Comparison of ENCODE assay signal across 8 mouse cellular contexts in genomic region chr13:104094531-104095385, GRCm38 (mm10). TPM values are rescaled to one million over a fixed set of nuclear protein-coding genes. Genes with fewer than 3 reads are reported as not detected.
DNase-seq lines count a peak whose midpoint lies in the region; ATAC-seq and TF ChIP-seq lines count a peak whose summit lies in the region.

No protein-coding gene starts in this region.

- no peaks in the 10 kb centered on the region for H3K27me3 ChIP-seq in G1E (ENCODE audit: insufficient read depth, low read length)
- H3K27me3 ChIP-seq in heart, embryonic 10.5 days (ENCODE audit: insufficient read depth, poor library complexity, severe bottlenecking), result no peaks in the 10 kb centered on the region
- no peaks in the 10 kb centered on the region for H3K27me3 ChIP-seq in midbrain, embryonic 10.5 days (ENCODE audit: low read depth, poor library complexity, severe bottlenecking)

- H3K27ac ChIP-seq in heart, embryonic 10.5 days, result peak overlapping the region; percentile 18; the same call in 1 of the 2 replicates
- H3K27ac ChIP-seq in midbrain, embryonic 10.5 days (replicated peaks), result no peak overlapping the region

- DNase-seq in 3134 (ENCODE audit: extremely low read depth, insufficient read length, low spot score) (peak; percentile 68), G1E (ENCODE audit: low spot score) (no peak)
- DNase-seq in heart, embryonic 10.5 days (ENCODE audit: low spot score), result no peak
- DNase-seq in lung, adult 18-20 months, result peak; percentile 37 to 52
- DNase-seq in left cerebral cortex, postnatal 36 days (ENCODE audit: low spot score in 2 of 2), result no peak
- DNase-seq in cerebellum, postnatal 36 days, result no peak
- DNase-seq in midbrain, embryonic 10.5 days (ENCODE audit: low spot score), result no peak
- DNase-seq in left cerebral cortex, adult 11 months (ENCODE audit: low spot score), result no peak

- intact Hi-C loops in left cerebral cortex, postnatal 36 days (cut with DNase I), result no loop called here

- peaks cover 12% of the 10 kb centered on the region for H3K4me1 ChIP-seq in G1E (ENCODE audit: insufficient read depth, low read depth, low read length)
- peaks cover 36% of the 10 kb centered on the region for H3K4me1 ChIP-seq in heart, embryonic 10.5 days
- H3K4me1 ChIP-seq in midbrain, embryonic 10.5 days, result peaks cover 4% of the 10 kb centered on the region; the same call in 1 of the 2 replicates

- no peak for TF ChIP-seq CTCF in G1E (IDR thresholded peaks at IDR 0.05; ENCODE audit: low read depth, low read length)

- WGBS in heart, embryonic 10.5 days, result 78% methylated on average over 11 of the region's 11 CpGs
- WGBS in midbrain, embryonic 10.5 days, result 82% methylated on average over 11 of the region's 11 CpGs

- H3K36me3 ChIP-seq in G1E (replicated peaks), result peaks cover 31% of the 10 kb centered on the region
- no peaks in the 10 kb centered on the region for H3K36me3 ChIP-seq in heart, embryonic 10.5 days
- H3K36me3 ChIP-seq in midbrain, embryonic 10.5 days, result no peaks in the 10 kb centered on the region; the same call in 1 of the 2 replicates

- peak; percentile 4; the same call in 1 of the 2 replicates for ATAC-seq in G1E (ENCODE audit: extremely low read depth, insufficient number of reproducible peaks, low FRiP score, poor library complexity, severe bottlenecking)

- no peak overlapping the region for H3K4me3 ChIP-seq in G1E (ENCODE audit: low read depth, low read length)
- H3K4me3 ChIP-seq in heart, embryonic 10.5 days, result no peak overlapping the region
- no peak overlapping the region for H3K4me3 ChIP-seq in midbrain, embryonic 10.5 days

- no peaks in the 10 kb centered on the region for H3K9me3 ChIP-seq in G1E (replicated peaks)
- H3K9me3 ChIP-seq in heart, embryonic 10.5 days, result no peaks in the 10 kb centered on the region
- no peaks in the 10 kb centered on the region for H3K9me3 ChIP-seq in midbrain, embryonic 10.5 days (replicated peaks)

RNA-seq across cellular contexts. Expression of gene Nln, which starts 14.7 kb away (rescaled TPM):
- 17.6 and 29.4 TPM in 2 replicates for total RNA-seq in G1E (2014; fragmentation: Nextera tagmentation)
- 31.7 and 39.1 TPM in 2 replicates for total RNA-seq in G1E (2017)
- polyA plus RNA-seq in G1E (2012), result 9.6 and 15.4 TPM in 2 replicates
- polyA plus RNA-seq in heart, embryonic 10.5 days (2016; fragmentation: Nextera tagmentation; extraction: Ambion mirVana), result 22.2 and 27.2 TPM in 2 replicates
- total RNA-seq in left cerebral cortex, postnatal 36 days (2021), result 10 to 100 TPM; 28.9 to 30.4 TPM
- 15.9 and 20.1 TPM in 2 replicates for polyA plus RNA-seq in midbrain, embryonic 10.5 days (2016; fragmentation: Nextera tagmentation; extraction: Ambion mirVana)

RNA-seq across cellular contexts. Expression of gene Sgtb, which starts 14.8 kb away (rescaled TPM):
- total RNA-seq in G1E (2014; fragmentation: Nextera tagmentation) (0.23 TPM in 1 of 2 replicates, not detected in the other), G1E (2017) (0.16 and 0.29 TPM in 2 replicates)
- polyA plus RNA-seq in G1E (2012), result 0.13 and 0.15 TPM in 2 replicates
- polyA plus RNA-seq in heart, embryonic 10.5 days (2016; fragmentation: Nextera tagmentation; extraction: Ambion mirVana), result 3.1 and 4.1 TPM in 2 replicates
- total RNA-seq in left cerebral cortex, postnatal 36 days (2021), result 100 to 1,000 TPM; 127 to 157 TPM
- 11.7 and 15.2 TPM in 2 replicates for polyA plus RNA-seq in midbrain, embryonic 10.5 days (2016; fragmentation: Nextera tagmentation; extraction: Ambion mirVana)

Comparison
In these comparisons a context has a peak if more than half of its experiments do, and no peak if none do; other contexts are left out.
1. DNase-seq: peak in 3134 (single experiment) and lung, adult 18-20 months (2 of 2); none in G1E (single experiment), heart, embryonic 10.5 days (single experiment), left cerebral cortex, postnatal 36 days (0 of 2), cerebellum, postnatal 36 days (0 of 2), midbrain, embryonic 10.5 days (single experiment) and left cerebral cortex, adult 11 months (single experiment).